Mouse (Mus musculus): ENCODE results near the gene 2810004N23Rik.

GRCm38 (mm10) chr8:124872690-124873089, 9.8 kb upstream of the 2810004N23Rik start:
- no peak for TF ChIP-seq CTCF (IDR thresholded peaks at IDR 0.05; ENCODE audit: low read depth)
- TF ChIP-seq EP300 (IDR thresholded peaks at IDR 0.05; ENCODE audit: low read depth) = no peak
